Mouse (Mus musculus) splenic B cell, adult 2 months (primary cell): Measurements from ENCODE around the gene Smg1.

ENCODE experiments used
- DNase-seq: peaks from one replicate; pipeline ENCODE4 v3.0.0-alpha.2; 2011; ENCODE audit warnings: low read depth, low spot score
- H3K27me3 ChIP-seq: 2 replicates; pipeline ENCODE4 v1.6.1; 2012; ENCODE audit warnings: mild to moderate bottlenecking, low read length, moderate library complexity, mixed read lengths; ENCODE audit not compliant: control insufficient read depth, poor library complexity, insufficient read depth, severe bottlenecking
- H3K36me3 ChIP-seq: 2 replicates; pipeline ENCODE4 v1.6.1; 2012; ENCODE audit warnings: mild to moderate bottlenecking, low read length, moderate library complexity, mixed read lengths; ENCODE audit not compliant: control insufficient read depth, poor library complexity, insufficient read depth, severe bottlenecking

Smg1 gene

GRCm38 (mm10) chr7:118116787-118117538 is 126.5 kb downstream of the Smg1 start:
- Histone ChIP-seq H3K36me3 (peaks cover 2% of the 10 kb centered on the region), H3K27me3 (no peaks in the 10 kb centered on the region)
- DNase-seq, result no peak

GRCm38 (mm10) chr7:118115877-118116568 is 127.4 kb downstream of the Smg1 start, which contains the start of gene Rps15a:
TSS of gene Rps15a (minus strand) at chr7:118116188.
- peak; percentile 98 for DNase-seq
- Histone ChIP-seq H3K27me3 (no peaks in the 10 kb centered on the region), H3K36me3 (peaks cover 2% of the 10 kb centered on the region)

GRCm38 (mm10) chr7:118115533-118115876 is 128.0 kb downstream of the Smg1 start:
- no peak for DNase-seq

GRCm38 (mm10) chr7:118113541-118114297 is 129.8 kb downstream of the Smg1 start:
- Histone ChIP-seq H3K27me3 (no peaks in the 10 kb centered on the region), H3K36me3 (peaks cover 3% of the 10 kb centered on the region)
- DNase-seq, result no peak

More at GRCm38 (mm10) chr7:118115533-118115876, 128.0 kb downstream of the Smg1 start:
- Histone ChIP-seq H3K36me3 (peaks cover 2% of the 10 kb centered on the region), H3K27me3 (no peaks in the 10 kb centered on the region)

- no peak for DNase-seq
- Histone ChIP-seq H3K36me3 (peaks cover 8% of the 10 kb centered on the region), H3K27me3 (no peaks in the 10 kb centered on the region)
Measured at GRCm38 (mm10) chr7:118111128-118111527, 132.3 kb downstream of the Smg1 start.

GRCm38 (mm10) chr7:118107671-118108070 is 135.8 kb downstream of the Smg1 start:
- H3K36me3 ChIP-seq, result peaks cover 7% of the 10 kb centered on the region
- no peak for DNase-seq
- H3K27me3 ChIP-seq, result no peaks in the 10 kb centered on the region

GRCm38 (mm10) chr7:118104458-118105052 is 138.9 kb downstream of the Smg1 start:
- no peak for DNase-seq
- peaks cover 7% of the 10 kb centered on the region for H3K36me3 ChIP-seq

GRCm38 (mm10) chr7:118103462-118104379 is 139.7 kb downstream of the Smg1 start:
- H3K27me3 ChIP-seq, result no peaks in the 10 kb centered on the region
- peaks cover 6% of the 10 kb centered on the region for H3K36me3 ChIP-seq
- DNase-seq, result no peak

More at GRCm38 (mm10) chr7:118104458-118105052, 138.9 kb downstream of the Smg1 start:
- no peaks in the 10 kb centered on the region for H3K27me3 ChIP-seq

GRCm38 (mm10) chr7:118102678-118103461 is 140.6 kb downstream of the Smg1 start:
- no peaks in the 10 kb centered on the region for H3K27me3 ChIP-seq
- peaks cover 1% of the 10 kb centered on the region for H3K36me3 ChIP-seq
- no peak for DNase-seq

GRCm38 (mm10) chr7:118102231-118102630 is 141.2 kb downstream of the Smg1 start:
- H3K36me3 ChIP-seq, result peaks cover 1% of the 10 kb centered on the region
- peak; percentile 76 for DNase-seq
- H3K27me3 ChIP-seq, result no peaks in the 10 kb centered on the region

- no peaks in the 10 kb centered on the region for H3K27me3 ChIP-seq
- no peak for DNase-seq
- no peaks in the 10 kb centered on the region for H3K36me3 ChIP-seq
Measured at GRCm38 (mm10) chr7:118097615-118098014, 145.9 kb downstream of the Smg1 start.
